Mouse (Mus musculus) stomach, postnatal 0 days (tissue): ENCODE measurements around the gene Vwa1.

Experiments
- CTCF ChIP-seq: IDR thresholded peaks from 2 replicates; pipeline ENCODE4 v1.5.1; 2016; ENCODE audit warnings: antibody characterized with exemption, low read depth, mild to moderate bottlenecking, moderate library complexity
- EP300 ChIP-seq: optimal IDR thresholded peaks from 2 replicates; pipeline ENCODE3; 2016; ENCODE audit warnings: antibody characterized with exemption

DNA sequence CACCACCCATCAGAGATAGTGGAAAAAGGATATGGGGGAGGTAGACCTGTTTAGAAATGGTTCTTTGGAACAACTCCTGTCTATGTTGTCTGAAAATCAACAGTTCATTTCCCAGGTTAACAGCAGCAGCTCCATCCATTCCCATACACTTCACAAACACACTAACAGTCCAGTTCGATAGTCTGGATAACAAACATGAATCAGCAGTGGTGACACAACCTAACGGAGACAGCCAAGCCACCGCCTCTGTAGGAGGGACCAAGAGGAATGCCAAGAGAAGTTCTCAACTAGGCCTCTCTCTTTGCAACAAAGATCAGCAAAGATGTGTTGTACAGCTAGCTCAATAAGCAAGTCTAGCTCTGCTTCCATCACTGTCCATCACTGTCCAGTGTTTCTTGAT lies 12.1 kb downstream of the Vwa1 start:
- TF ChIP-seq EP300: no peak
- no peak for TF ChIP-seq CTCF
